Mouse (Mus musculus) midbrain, embryonic 14.5 days (tissue): Measurements from ENCODE around the gene Dtx3l. TPM values are rescaled to one million over a fixed set of nuclear protein-coding genes. Genes with fewer than 3 reads are reported as not detected.

ENCODE experiments used
- polyA plus RNA-seq: library from polyadenylated mRNA; unstranded; fragments of >200 nt; fragmentation: Nextera tagmentation; extraction: Ambion mirVana; gene quantifications from 2 replicates; pipeline ENCODE4 v1.2.1, GENCODE M21; 2014

Dtx3l gene
- polyA plus RNA-seq, 1 experiment from 2014 or later: 2.8 TPM

Other genes starting within 250 kb of the Dtx3l start
- 40.5 and 44.5 TPM in 2 replicates for gene Dirc2, start 169.8 kb downstream of the Dtx3l start, polyA plus RNA-seq
- 13.4 and 18.1 TPM in 2 replicates for gene Hspbap1, start 168.8 kb downstream of the Dtx3l start, polyA plus RNA-seq
- 0.09 and 0.62 TPM in 2 replicates for gene Parp14, start 67.6 kb downstream of the Dtx3l start, polyA plus RNA-seq
- 0.30 and 3.3 TPM in 2 replicates for gene Parp9, start 681 bp downstream of the Dtx3l start, polyA plus RNA-seq
- gene Kpna1, start 39.6 kb upstream of the Dtx3l start, polyA plus RNA-seq: 73.4 and 104 TPM in 2 replicates
- gene Wdr5b, start 102.0 kb upstream of the Dtx3l start, polyA plus RNA-seq: 14.4 and 16.9 TPM in 2 replicates
- gene Fam162a, start 132.4 kb upstream of the Dtx3l start, polyA plus RNA-seq: 126 and 132 TPM in 2 replicates
- 27.7 and 29.7 TPM in 2 replicates for gene Ccdc58, start 132.5 kb upstream of the Dtx3l start, polyA plus RNA-seq
- not detected in 2 replicates for gene Csta1, start 192.1 kb upstream of the Dtx3l start, polyA plus RNA-seq
- not detected in 2 replicates for gene Stfa2l1, start 217.7 kb upstream of the Dtx3l start, polyA plus RNA-seq
- gene Gm5483, start 245.1 kb upstream of the Dtx3l start, polyA plus RNA-seq: not detected in 2 replicates